Mouse (Mus musculus) gastrocnemius, postnatal 36 days (tissue): ENCODE measurements around the gene Isyna1. TPM values are rescaled to one million over a fixed set of nuclear protein-coding genes. Genes with fewer than 3 reads are reported as not detected.

ENCODE experiments used
- DNase-seq, 2 experiments: peaks; one replicate each; pipeline ENCODE4 v3.0.0; 2022
- intact Hi-C: fragments of 180-260 bp; cut with DNase I; formaldehyde crosslinking; loops from one replicate; pipeline ENCODE4 v1.15.1; 2025
- total RNA-seq, 2 experiments: library from RNA; stranded (reverse); gene quantifications; 2 replicates each; pipeline ENCODE4 v1.2.3; 2021

The Isyna1 gene
- total RNA-seq, 2 experiments from 2014 or later: 4.1 to 5.1 TPM

GRCm38 (mm10) chr8:70600473-70601270 lies 6.5 kb downstream of the Isyna1 start:
- DNase-seq: no peak
- intact Hi-C loops: no loop called here

- intact Hi-C loops: no loop called here
- peak; percentile 43 to 54 for DNase-seq
Observed at GRCm38 (mm10) chr8:70601271-70601649, 7.1 kb downstream of the Isyna1 start.

- intact Hi-C loops: no loop called here
Observed at GRCm38 (mm10) chr8:70602139-70602811, 8.1 kb downstream of the Isyna1 start.

GRCm38 (mm10) chr8:70604558-70604957 lies 10.4 kb downstream of the Isyna1 start:
- intact Hi-C loops: no loop called here
- no peak for DNase-seq

More at GRCm38 (mm10) chr8:70602139-70602811, 8.1 kb downstream of the Isyna1 start:
- DNase-seq: no peak

- DNase-seq: no peak
- intact Hi-C loops: no loop called here
Observed at GRCm38 (mm10) chr8:70605871-70606779, 12.0 kb downstream of the Isyna1 start.

- intact Hi-C loops: no loop called here
- DNase-seq: no peak
Observed at GRCm38 (mm10) chr8:70606780-70607602, 12.8 kb downstream of the Isyna1 start.

GRCm38 (mm10) chr8:70607603-70607897 lies 13.4 kb downstream of the Isyna1 start:
- DNase-seq: no peak
- intact Hi-C loops: no loop called here

- intact Hi-C loops: no loop called here
- DNase-seq: peak in 1 of 2 experiments; percentile 64
Observed at GRCm38 (mm10) chr8:70607898-70608748, 13.9 kb downstream of the Isyna1 start.

- intact Hi-C loops: no loop called here
- no peak for DNase-seq
Observed at GRCm38 (mm10) chr8:70608749-70609367, 14.7 kb downstream of the Isyna1 start, which contains the start of gene Ssbp4. Gene Ssbp4, minus strand, starts transcription at chr8:70608872.

GRCm38 (mm10) chr8:70609368-70609848 lies 15.2 kb downstream of the Isyna1 start:
- peak; percentile 84 to 88 for DNase-seq
- intact Hi-C loops: no loop called here

GRCm38 (mm10) chr8:70609849-70610795 lies 15.9 kb downstream of the Isyna1 start:
- peak; percentile 79 to 92 for DNase-seq
- intact Hi-C loops: no loop called here

- peak; percentile 85 to 89 for DNase-seq
- intact Hi-C loops: no loop called here
Observed at GRCm38 (mm10) chr8:70610796-70611771, 16.9 kb downstream of the Isyna1 start.

- intact Hi-C loops: no loop called here
- peak; percentile 84 to 91 for DNase-seq
Observed at GRCm38 (mm10) chr8:70611849-70612248, 17.7 kb downstream of the Isyna1 start.

GRCm38 (mm10) chr8:70613763-70614162 lies 19.6 kb downstream of the Isyna1 start:
- intact Hi-C loops: no loop called here
- no peak for DNase-seq

- no peak for DNase-seq
- intact Hi-C loops: no loop called here
Observed at GRCm38 (mm10) chr8:70614469-70614868, 20.3 kb downstream of the Isyna1 start.

GRCm38 (mm10) chr8:70615281-70615680 lies 21.1 kb downstream of the Isyna1 start:
- DNase-seq: no peak
- intact Hi-C loops: loop anchor here (5.0 kb wide), 1 partner anchor 37 kb away; no protein-coding TSS in a partner anchor
